Mouse (Mus musculus) stomach, embryonic 16.5 days (tissue): ENCODE measurements around the gene Mgat3. TPM values are rescaled to one million over a fixed set of nuclear protein-coding genes. Genes with fewer than 3 reads are reported as not detected.

Experiments used
- ATAC-seq: fragments of 200-750 bp; cut with Nextera tagmentation; 2 replicates; pipeline ENCODE4 v1.8.0; 2017; ENCODE audit warnings: moderate number of reproducible peaks, moderate TSS enrichment; ENCODE audit not compliant: insufficient read depth, low FRiP score
- H3K27ac ChIP-seq: fragments of 300-500 bp; sonication (generic); 2 replicates; pipeline ENCODE4 v1.5.1; 2014; ENCODE audit warnings: low read length
- H3K27me3 ChIP-seq: fragments of 300-500 bp; sonication (generic); 2 replicates; pipeline ENCODE4 v1.6.1; 2014; ENCODE audit warnings: low read length, control low read depth, mixed read lengths; ENCODE audit not compliant: control insufficient read depth, insufficient read depth
- H3K36me3 ChIP-seq: fragments of 300-500 bp; sonication (generic); 2 replicates; pipeline ENCODE4 v1.6.1; 2014; ENCODE audit warnings: low read length; ENCODE audit not compliant: control insufficient read depth, insufficient read depth
- H3K4me1 ChIP-seq: fragments of 300-500 bp; sonication (generic); 2 replicates; pipeline ENCODE4 v1.6.1; 2014; ENCODE audit warnings: low read length, control low read depth, mixed read lengths; ENCODE audit not compliant: control insufficient read depth, insufficient read depth
- H3K4me2 ChIP-seq: fragments of 300-500 bp; sonication (generic); 2 replicates; pipeline ENCODE4 v1.6.1; 2014; ENCODE audit warnings: low read depth, low read length, mixed read lengths
- H3K4me3 ChIP-seq: fragments of 300-500 bp; sonication (generic); replicated peaks from 2 replicates; pipeline ENCODE4 v1.5.1; 2014; ENCODE audit warnings: mild to moderate bottlenecking, low read length
- H3K9ac ChIP-seq: fragments of 300-500 bp; sonication (generic); 2 replicates; pipeline ENCODE4 v1.6.1; 2014; ENCODE audit warnings: low read length
- H3K9me3 ChIP-seq: fragments of 300-500 bp; sonication (generic); replicated peaks from 2 replicates; pipeline ENCODE4 v1.6.1; 2016; ENCODE audit warnings: low read length, control low read depth; ENCODE audit not compliant: control insufficient read depth
- WGBS: fragments of 180-500 bp; shearing (Covaris S2); extraction: QIAGEN DNeasy Blood & Tissue Kit; methylation state at CpG from one replicate; pipeline ENCODE4 v1.1.7; 2014; 5-methylcytosine and 5-hydroxymethylcytosine counted together
- polyA plus RNA-seq: library from polyadenylated mRNA; unstranded; fragments of >200 nt; fragmentation: Nextera tagmentation; extraction: Ambion mirVana; gene quantifications from 2 replicates; pipeline ENCODE4 v1.2.1, GENCODE M21; 2015

Mgat3 gene
- polyA plus RNA-seq, 1 experiment from 2014 or later = 8.7 TPM

DNA sequence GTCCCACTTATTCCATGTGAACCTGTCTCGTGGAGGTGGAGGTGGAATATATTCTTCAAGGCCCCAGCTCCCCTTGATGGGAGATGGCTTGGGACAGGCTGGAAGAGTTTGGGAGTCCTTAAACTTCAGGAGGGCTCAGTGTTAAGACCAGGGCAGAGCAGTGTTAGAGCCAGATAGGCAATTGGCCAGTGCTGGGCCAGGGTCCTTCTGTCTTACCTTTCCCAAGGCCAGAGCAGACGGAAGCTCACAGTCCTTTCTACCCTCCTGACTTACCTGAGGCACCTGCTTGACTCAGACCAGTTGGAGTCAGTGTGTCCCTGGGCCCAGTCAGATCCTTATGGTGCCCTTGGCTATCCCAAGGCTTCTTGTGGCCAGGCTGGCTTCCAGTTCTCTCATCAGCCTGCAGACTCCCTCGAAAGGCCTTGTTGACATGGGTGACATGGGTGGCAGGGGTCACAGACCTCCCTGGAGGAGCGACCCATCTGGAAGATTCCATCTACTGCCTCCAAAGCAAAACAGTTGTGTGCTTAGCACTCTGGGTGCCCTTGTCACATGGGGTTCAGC, 11.0 kb upstream of the Mgat3 start:
- Histone ChIP-seq H3K36me3 (0 out of 2 replicates have a peak, but pooled peaks cover 13% of the 10 kb centered on the region), H3K9me3 (no peaks in the 10 kb centered on the region), H3K27me3 (no peaks in the 10 kb centered on the region), H3K4me2 (no peak overlapping the region), H3K4me1 (peaks cover 26% of the 10 kb centered on the region), H3K4me3 (no peak overlapping the region), H3K27ac (no peak overlapping the region), H3K9ac (no peak overlapping the region)
- 73% methylated on average over 4 of the region's 4 CpGs for WGBS
- no peak for ATAC-seq

DNA sequence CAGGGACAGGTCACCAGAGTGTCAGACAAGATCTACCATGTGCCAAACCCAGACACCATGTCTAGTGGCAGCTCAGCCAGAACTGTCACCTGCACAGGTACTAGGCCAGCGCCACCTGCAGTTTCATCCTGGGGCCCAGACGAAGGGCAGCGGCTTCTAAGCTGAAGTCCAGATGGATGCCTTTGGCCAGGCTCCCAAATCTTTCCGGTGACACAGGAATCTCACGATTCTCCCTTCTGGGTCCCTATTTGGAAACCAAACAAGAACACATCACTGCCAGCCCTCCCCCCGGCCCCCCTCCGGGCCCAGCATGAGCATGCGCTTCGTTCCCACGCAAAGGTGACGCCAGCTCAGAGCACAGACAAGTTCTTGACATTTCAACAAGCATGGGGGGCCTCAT, 10.2 kb upstream of the Mgat3 start:
- H3K27me3 ChIP-seq = no peaks in the 10 kb centered on the region
- 0 out of 2 replicates have a peak, but pooled peaks cover 5% of the 10 kb centered on the region for H3K36me3 ChIP-seq
- no peak overlapping the region for H3K4me3 ChIP-seq
- no peaks in the 10 kb centered on the region for H3K9me3 ChIP-seq
- H3K9ac ChIP-seq = no peak overlapping the region
- H3K4me2 ChIP-seq = no peak overlapping the region
- H3K4me1 ChIP-seq = peaks cover 19% of the 10 kb centered on the region
- 72% methylated on average over 11 of the region's 11 CpGs for WGBS
- no peak overlapping the region for H3K27ac ChIP-seq
- ATAC-seq = no peak

DNA sequence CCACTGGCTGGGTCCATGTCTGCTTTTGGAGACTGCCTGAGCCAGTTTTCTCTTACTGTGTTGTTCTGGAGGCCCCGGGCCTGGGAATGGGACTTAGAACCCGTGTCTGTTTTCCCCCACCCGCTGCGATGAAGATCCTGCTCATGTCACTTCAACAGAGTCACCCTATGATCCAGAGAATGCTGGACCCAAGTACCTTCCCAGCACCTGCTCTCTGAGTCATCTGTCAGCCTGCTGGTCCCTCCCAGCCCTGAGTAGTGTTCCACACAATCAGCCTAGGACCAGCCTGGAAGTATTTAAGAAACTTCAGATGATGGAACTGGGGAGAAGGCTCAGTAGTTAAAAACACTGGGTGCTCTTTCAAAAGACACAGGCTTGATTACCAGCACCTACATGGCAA, 9.8 kb upstream of the Mgat3 start:
- Histone ChIP-seq H3K9ac (no peak overlapping the region), H3K4me3 (no peak overlapping the region), H3K4me2 (no peak overlapping the region), H3K27me3 (no peaks in the 10 kb centered on the region), H3K9me3 (no peaks in the 10 kb centered on the region), H3K36me3 (0 out of 2 replicates have a peak, but pooled peaks cover under 1% of the 10 kb centered on the region), H3K27ac (no peak overlapping the region), H3K4me1 (peaks cover 14% of the 10 kb centered on the region)
- 82% methylated on average over 4 of the region's 4 CpGs for WGBS
- ATAC-seq = no peak

DNA sequence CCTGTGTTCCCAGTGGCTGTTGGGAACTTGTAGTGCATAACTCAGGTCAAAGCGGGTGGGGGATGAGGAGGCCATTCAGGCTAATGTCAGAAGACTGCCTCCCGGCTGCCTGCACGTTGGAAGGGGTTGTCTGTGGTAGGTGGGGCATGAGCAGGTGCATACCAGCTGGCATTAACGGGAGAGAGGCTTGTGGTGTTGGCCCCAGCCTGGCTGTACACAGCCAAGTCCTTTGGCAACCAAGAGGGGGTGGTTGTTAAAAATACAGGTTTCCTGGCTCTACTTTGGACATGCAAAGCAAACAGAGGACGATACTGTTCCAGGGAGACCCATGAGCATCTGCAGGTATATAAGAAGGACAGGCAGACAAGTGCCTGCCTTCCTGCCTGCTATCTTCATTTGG, 8.1 kb upstream of the Mgat3 start:
- Histone ChIP-seq H3K4me2 (no peak overlapping the region), H3K4me1 (peaks cover 7% of the 10 kb centered on the region), H3K36me3 (no peaks in the 10 kb centered on the region), H3K27ac (no peak overlapping the region), H3K9ac (no peak overlapping the region), H3K4me3 (no peak overlapping the region), H3K27me3 (no peaks in the 10 kb centered on the region), H3K9me3 (no peaks in the 10 kb centered on the region)
- ATAC-seq = no peak
- 36% methylated on average over 5 of the region's 5 CpGs for WGBS

DNA sequence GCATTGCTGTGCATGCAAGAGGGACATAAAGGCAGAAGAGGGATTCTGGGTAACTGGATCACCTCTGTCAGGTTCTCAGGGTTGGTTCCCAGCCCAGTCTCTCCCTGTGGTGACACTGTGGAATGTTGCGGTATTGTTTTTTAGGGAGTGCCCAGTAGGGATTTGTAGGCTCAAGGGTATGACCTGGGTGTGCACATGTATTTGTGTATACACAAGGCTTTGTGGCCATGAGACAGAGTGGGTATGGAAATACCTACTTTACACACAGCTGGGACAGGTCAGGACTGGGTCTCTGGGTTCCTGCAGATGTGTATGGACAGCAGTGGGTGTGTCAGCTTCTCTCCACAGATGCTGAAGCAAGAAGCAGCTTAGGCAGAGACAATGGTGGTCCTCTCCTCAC, 4.0 kb upstream of the Mgat3 start:
- Histone ChIP-seq H3K9me3 (no peaks in the 10 kb centered on the region), H3K9ac (no peak overlapping the region), H3K27me3 (no peaks in the 10 kb centered on the region), H3K4me1 (peaks cover 25% of the 10 kb centered on the region), H3K27ac (peak overlapping the region; percentile 84), H3K4me2 (no peak overlapping the region), H3K36me3 (no peaks in the 10 kb centered on the region), H3K4me3 (no peak overlapping the region)
- peak; percentile 74 for ATAC-seq
- 77% methylated on average over 1 of the region's 1 CpGs for WGBS

DNA sequence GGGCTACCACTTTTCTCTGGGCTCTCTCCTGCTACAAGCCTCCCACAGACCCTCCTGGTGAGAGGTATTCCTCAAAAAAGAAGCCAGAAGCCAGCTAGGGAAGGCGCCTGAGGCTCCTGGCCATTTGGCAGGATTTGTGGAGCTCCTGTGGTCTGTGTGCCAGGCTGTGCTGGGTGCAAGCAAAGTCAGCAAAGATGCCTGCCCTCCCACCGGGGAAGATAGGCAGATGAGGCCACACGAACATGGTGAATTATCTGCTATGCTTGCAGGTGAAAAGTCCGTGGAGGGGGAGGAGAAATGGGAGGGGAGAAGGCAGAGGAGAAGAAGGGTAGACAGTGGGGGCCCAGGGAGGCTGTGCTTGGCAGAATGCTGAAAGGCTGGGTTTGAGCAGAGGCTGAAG, 3.2 kb upstream of the Mgat3 start:
- ATAC-seq = no peak
- 51% methylated on average over 4 of the region's 4 CpGs for WGBS
- H3K4me2 ChIP-seq = no peak overlapping the region
- no peaks in the 10 kb centered on the region for H3K36me3 ChIP-seq
- H3K27me3 ChIP-seq = no peaks in the 10 kb centered on the region
- peak overlapping the region; percentile 84 for H3K27ac ChIP-seq
- H3K4me1 ChIP-seq = peaks cover 32% of the 10 kb centered on the region
- H3K9me3 ChIP-seq = no peaks in the 10 kb centered on the region
- peak overlapping the region; percentile 26; the same call in 1 of the 2 replicates for H3K9ac ChIP-seq
- H3K4me3 ChIP-seq = no peak overlapping the region

DNA sequence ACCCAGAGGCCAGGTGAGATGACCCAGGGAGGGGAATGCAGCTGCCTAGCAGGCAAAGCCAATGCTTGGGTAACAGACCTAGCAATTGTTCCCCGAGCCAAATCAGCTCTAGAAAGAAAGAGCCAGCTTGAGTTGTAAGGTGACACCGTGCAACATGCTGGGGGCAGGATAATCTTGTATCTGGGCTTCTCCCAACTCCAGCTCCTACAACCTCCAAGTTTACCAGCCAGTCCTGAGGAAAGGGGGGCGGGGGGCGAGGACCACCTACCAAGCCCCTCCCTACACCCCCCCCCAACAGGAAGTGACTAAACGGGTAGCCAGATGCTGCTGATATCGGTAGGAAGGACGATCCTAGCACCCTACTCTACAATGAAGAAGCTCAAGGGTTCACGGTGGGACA, 2.2 kb upstream of the Mgat3 start:
- H3K27me3 ChIP-seq = no peaks in the 10 kb centered on the region
- ATAC-seq = no peak
- H3K4me3 ChIP-seq = no peak overlapping the region
- H3K36me3 ChIP-seq = no peaks in the 10 kb centered on the region
- no peaks in the 10 kb centered on the region for H3K9me3 ChIP-seq
- WGBS = 5% methylated on average over 8 of the region's 8 CpGs
- H3K4me2 ChIP-seq = 0 out of 2 replicates have a peak overlapping the region, but pooled peaks have one; percentile 0
- H3K9ac ChIP-seq = peak overlapping the region; percentile 43; the same call in 1 of the 2 replicates
- peak overlapping the region; percentile 44; the same call in 1 of the 2 replicates for H3K27ac ChIP-seq
- peaks cover 37% of the 10 kb centered on the region for H3K4me1 ChIP-seq

DNA sequence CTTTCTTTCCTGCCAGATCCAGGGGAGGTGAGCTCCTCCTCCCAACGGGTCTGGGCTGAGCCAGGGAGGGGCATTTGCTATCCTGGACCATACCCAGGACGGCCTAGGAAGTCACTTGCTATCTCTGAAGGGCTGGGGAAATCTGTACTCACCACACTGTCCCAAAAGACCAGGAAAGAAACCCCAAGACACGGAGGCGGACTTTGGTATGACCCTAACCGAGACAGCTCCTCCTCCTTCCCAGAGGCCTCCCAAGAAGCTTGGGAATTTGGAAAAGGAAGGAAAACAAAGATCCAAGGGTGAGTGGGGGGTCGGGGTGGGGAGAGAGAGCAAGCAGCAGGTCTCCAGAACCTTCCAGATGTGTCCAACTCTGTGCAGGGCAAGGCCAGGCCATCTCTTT, 1.7 kb upstream of the Mgat3 start:
- Histone ChIP-seq H3K9ac (peak overlapping the region; percentile 43; the same call in 1 of the 2 replicates), H3K36me3 (no peaks in the 10 kb centered on the region), H3K4me2 (0 out of 2 replicates have a peak overlapping the region, but pooled peaks have one; percentile 0), H3K4me3 (no peak overlapping the region), H3K27me3 (no peaks in the 10 kb centered on the region), H3K4me1 (peaks cover 37% of the 10 kb centered on the region), H3K27ac (no peak overlapping the region), H3K9me3 (no peaks in the 10 kb centered on the region)
- WGBS = 25% methylated on average over 6 of the region's 6 CpGs
- ATAC-seq = no peak

DNA sequence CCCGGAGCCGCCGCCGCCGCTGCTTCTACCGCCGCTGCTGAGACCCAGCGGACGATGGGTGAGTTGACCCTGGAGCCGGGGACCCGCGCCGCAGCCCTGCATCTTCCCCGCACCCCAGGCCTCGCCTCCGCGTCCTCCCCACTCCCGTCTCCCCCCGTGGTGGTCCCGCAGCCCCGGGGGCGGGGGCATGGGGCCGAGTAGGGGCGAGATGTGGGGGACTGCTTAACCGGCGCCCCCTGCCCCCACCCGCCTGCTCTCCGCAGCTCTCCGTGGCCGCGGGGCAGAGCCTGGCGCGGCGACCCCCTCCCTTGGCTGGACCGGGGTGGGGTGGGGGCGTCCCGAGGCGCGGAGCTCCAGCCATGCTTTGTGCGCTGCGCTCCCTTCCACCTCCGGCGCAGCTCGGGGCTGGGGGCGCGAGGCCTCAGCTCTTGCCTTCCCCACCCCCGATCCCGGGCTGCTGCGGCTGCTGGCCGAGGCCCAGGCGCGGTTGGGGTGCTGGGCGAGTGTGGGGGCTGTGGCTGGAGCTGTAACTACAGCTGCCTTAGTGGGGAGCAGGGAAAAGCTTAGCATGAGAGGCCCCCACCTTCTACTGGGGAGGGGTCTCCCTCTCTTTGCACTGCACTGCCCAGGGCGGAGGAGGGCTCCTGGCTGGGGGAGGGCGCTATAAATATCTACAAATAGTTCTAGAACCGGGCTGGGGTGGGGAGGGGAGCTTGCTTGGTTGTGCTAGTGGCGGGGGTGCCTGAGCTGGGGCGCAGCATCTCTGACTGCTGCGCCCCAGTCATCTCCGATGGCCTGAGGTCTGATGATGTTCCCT, 468 bp downstream of the Mgat3 start:
- H3K27me3 ChIP-seq = no peaks in the 10 kb centered on the region
- peaks cover 37% of the 10 kb centered on the region for H3K4me1 ChIP-seq
- under 1% methylated on average over 45 of the region's 60 CpGs for WGBS
- H3K27ac ChIP-seq = peak overlapping the region; percentile 91
- H3K9ac ChIP-seq = peak overlapping the region; percentile 98
- H3K4me3 ChIP-seq = peak overlapping the region; percentile 86
- no peaks in the 10 kb centered on the region for H3K36me3 ChIP-seq
- peak overlapping the region; percentile 78 for H3K4me2 ChIP-seq
- ATAC-seq = peak; percentile 6; the same call in 1 of the 2 replicates
- no peaks in the 10 kb centered on the region for H3K9me3 ChIP-seq
